Mouse (Mus musculus) cerebral cortex, adult 2 months (tissue): Measurements from ENCODE around the gene Gtpbp8.

Source experiments
- WGBS: fragments of 180-500 bp; shearing (Covaris S2); methylation state at CpG from one replicate; pipeline ENCODE4 v1.1.7; 2018; 5-methylcytosine and 5-hydroxymethylcytosine counted together

Gene Gtpbp8

DNA sequence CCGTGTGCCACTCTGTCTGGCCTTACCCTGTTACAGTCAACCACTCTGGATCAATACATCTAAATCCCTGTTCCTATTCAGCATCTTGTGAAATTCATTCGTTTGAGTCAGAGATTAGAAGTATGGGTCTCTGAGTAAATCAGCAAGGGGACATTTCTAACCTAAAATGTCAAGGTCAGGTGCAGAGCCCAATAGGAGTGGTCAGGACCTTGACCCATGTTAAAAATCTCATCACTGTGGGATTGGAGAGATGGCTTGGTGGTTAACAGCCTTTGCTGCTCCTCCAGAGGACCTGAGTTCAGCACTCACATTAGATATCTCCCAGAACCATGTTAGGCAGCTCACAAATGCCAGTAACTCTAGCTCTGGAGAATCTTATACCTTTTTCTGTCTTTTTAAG is 55.7 kb downstream of the Gtpbp8 start:
- 91% methylated on average over 2 of the region's 2 CpGs for WGBS

DNA sequence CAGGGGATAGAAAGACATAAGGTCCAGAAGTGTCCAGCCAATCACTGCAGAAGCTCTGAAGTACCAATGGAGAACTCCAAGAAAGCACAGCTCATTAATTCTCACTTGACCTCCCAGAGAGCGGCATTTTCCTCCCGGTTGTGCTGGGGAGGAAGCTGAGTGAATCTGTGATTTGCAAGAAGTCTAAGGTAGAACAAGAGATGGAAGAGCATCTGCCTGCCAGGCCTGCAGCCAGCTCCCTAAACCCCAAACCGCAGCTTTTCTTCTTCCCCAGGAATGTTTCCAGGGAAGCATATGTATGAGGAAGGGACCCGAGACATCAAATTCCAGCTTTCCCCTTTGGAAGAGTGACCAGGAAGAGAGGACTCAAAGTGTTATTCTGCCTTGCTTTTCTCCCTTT is 57.7 kb downstream of the Gtpbp8 start:
- 33% methylated on average over 4 of the region's 4 CpGs for WGBS

DNA sequence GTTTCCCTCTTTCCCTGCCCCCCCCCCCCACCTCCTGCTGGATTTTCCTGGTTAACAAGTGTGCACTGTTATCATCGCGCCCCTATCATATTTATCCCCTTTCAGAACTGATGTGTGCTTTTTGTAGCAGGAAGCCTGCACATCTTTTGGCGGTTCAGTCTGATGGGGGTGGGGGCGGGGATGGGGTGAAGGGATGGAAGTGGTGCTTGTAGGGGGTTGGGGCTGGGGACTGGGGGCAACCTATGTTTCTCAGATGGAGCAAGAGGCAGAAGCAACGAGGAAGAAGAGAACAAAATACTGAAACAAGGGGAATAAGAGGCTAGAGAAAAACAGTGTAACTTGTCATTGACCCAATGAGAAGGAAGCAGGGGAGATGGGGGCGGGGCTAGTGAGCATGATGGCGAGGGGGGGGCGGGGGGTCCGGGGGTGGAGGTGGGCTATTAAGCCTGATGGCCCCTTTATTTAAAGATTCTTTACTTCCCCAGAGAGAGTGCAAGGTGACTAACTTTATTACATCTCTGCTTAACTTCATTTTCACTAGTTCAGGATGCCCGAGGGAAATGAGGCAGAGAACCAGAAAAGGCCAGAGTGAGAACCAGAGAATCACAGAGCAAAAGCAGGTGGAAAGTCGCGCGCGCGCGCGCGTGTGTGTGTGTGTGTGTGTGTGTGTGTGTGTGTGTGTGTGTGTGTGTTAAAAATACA is 58.3 kb downstream of the Gtpbp8 start:
- WGBS: 24% methylated on average over 18 of the region's 18 CpGs

- 32% methylated on average over 20 of the region's 20 CpGs for WGBS
These were observed 59.0 kb downstream of the Gtpbp8 start for GRCm38 (mm10) chr16:44686991-44687718.
